Comparison of ENCODE assay signal across 13 mouse cellular contexts in the genomic region with DNA sequence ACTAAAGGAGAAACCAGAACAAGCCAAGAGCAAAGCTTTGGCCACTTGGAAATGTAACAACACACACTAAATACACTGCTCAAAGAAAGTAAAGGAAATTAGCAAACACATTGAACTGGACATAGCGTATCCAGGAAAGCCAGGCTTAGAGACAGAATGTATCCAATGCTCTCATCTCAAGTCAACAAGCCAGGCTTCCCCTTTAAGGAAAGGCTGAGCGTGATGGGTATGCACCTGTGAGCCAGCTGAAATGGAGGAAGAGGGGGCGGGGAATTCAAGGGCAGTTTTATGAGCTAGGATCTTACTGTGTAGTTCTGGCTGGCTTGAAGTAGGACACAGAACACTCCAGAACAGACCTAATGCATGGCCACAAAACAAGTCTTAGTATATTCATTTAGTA.
"Had no signal": no experiment of that assay in that cellular context is flagged by ENCODE, and none has a peak within 500 bp of the region (broad histone marks: within the 10 kb centered on the region; RNA-seq: fewer than 3 reads in every experiment).

No protein-coding gene starts in this region.

- DNase-seq: kidney, adult 18-20 months; kidney, adult 9 months; kidney, postnatal 14 days; kidney, postnatal 4 days; liver; liver, embryonic 13.5 days; midbrain, embryonic 14.5 days had no signal

- H3K9ac ChIP-seq: limb, embryonic 13.5 days; liver, embryonic 13.5 days had no signal

- H3K4me3 ChIP-seq: limb, embryonic 10.5 days; limb, embryonic 13.5 days; liver, embryonic 13.5 days had no signal

- H3K27ac ChIP-seq: hindbrain, postnatal 0 days; limb, embryonic 10.5 days; limb, embryonic 13.5 days; liver, embryonic 13.5 days had no signal

- ATAC-seq: hindbrain, postnatal 0 days; inflammation-experienced regulatory T-cells, adult 6 months; intestine, embryonic 16.5 days had no signal

- H3K9me3 ChIP-seq: limb, embryonic 10.5 days; limb, embryonic 13.5 days; liver, embryonic 13.5 days had no signal

- H3K4me2 ChIP-seq: limb, embryonic 13.5 days; liver, embryonic 13.5 days; midbrain, embryonic 11.5 days had no signal

- H3K27me3 ChIP-seq: limb, embryonic 13.5 days; liver, embryonic 13.5 days had no signal
